Mouse (Mus musculus): ENCODE data around the gene Ttll11.

Gene Ttll11

GRCm38 (mm10) chr2:35825157-35825556 is 154.6 kb downstream of the Ttll11 start:
- DNase-seq (ENCODE audit: low spot score): no peak

GRCm38 (mm10) chr2:35823589-35823988 is 156.1 kb downstream of the Ttll11 start:
- DNase-seq (ENCODE audit: low spot score): no peak

DNA sequence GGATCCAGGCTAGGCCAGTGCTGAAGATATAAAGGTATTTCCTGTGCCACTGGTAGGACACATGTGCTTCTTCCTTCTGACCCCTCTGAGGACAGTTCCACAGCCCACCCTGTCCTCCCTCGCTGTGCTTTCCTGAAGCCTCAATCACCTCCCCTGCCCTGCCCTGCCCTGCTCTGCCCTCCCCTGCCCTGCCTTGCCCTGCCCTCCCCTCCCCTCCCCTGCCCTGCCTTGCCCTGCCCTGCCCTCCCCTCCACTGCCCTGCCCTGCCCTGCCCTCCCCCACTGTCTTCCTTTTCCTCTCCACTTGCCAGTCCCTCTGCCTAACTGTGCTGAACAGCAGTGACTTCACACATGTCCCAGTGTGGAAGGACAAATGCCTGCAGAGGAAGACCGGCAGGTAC is 160.8 kb downstream of the Ttll11 start:
- no peak for DNase-seq (ENCODE audit: low spot score)

DNA sequence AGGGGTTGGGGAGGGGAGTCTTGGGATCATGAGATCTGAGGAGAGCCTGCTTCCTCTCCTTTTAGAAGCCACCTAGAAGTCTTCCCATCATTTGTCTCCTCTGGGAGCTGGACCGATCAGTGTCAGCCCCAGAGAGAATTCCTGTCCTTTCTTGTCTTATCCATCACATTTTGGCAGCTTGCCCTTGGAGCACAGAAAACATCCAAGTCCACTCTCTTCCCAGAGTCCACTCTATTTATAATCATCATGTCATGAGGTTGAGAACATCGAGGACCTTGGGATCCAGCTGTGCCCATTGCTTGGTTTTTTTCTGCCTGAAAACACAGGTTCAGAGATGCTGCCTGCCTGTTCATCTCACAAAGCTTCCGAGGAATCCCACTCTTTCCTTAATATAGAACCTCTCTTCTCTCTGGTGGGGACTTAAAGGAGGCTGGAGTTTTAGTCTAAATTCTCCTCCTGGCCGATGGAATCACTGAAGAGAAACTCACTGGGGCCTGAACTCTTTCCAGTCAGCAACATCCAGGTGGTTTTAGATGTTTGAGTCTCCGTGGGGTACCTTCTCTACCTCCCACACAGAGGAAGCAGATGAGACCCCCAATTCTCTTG is 163.6 kb downstream of the Ttll11 start:
- peak; percentile 64 for DNase-seq (ENCODE audit: low spot score)

- no peak for DNase-seq (ENCODE audit: low spot score)
Measured at GRCm38 (mm10) chr2:35812561-35812933, 167.2 kb downstream of the Ttll11 start.

- peak; percentile 55 for DNase-seq (ENCODE audit: low spot score)
Measured at GRCm38 (mm10) chr2:35811801-35812560, 167.7 kb downstream of the Ttll11 start.

DNA sequence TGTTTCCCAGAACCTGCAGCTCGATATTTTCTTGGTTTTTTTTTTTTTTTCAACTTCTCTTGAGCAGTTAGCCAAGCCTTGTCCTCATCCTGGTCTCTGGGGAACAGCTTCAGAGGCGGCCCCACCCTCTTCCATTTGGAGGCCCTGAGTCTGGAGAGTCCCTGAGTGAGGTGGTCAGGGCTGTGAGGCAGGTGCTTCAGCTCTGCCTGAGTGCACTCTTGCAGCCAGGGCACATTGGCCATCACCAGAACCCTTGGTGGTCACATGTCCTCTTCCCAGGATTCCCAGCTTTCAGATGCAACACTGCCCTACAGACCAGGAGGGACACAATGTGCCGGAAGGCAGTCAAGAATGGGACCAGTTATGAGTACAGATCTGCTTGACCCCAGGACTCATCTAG is 169.7 kb downstream of the Ttll11 start:
- DNase-seq (ENCODE audit: low spot score): no peak

DNA sequence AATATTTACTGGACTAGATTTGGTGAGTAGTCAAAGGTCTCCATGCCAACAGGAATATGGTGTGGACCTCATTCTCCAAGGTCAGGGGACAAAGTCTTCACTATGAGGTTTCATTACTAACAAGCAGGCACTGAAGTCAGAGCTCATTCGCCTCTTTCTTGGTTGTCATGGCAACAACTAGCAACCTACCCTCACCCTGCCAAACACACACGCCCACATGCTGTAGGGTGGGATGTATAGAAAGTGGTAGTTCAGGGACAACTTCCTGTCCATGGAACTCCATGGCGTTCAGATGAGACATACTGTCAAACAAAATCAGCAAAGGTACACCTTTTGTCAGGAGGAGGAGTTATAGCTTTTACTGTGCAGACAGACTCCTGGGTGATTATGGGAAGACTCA is 170.6 kb downstream of the Ttll11 start:
- no peak for DNase-seq (ENCODE audit: low spot score)

DNA sequence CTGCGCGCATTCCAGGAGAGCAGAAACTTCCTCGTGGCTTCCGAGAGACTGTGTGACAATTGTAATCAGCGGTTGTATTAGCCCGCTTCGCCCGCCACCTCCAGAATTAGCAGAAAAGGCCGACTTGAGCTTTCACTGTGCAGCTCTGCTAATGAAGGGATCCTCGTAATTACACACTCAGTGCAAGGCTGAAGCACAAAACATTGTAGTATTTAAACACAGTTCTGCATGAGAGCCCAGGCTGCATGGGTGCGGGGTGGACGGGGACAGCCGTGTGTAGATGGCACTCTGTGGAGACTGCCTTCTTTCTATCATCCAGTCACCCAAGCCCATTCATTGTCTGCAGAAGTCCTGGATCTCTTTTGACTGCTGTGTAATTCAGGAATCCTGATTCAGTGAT is 173.8 kb downstream of the Ttll11 start:
- DNase-seq (ENCODE audit: low spot score): no peak

GRCm38 (mm10) chr2:35803095-35803494 is 176.6 kb downstream of the Ttll11 start:
- no peak for DNase-seq (ENCODE audit: low spot score)

DNA sequence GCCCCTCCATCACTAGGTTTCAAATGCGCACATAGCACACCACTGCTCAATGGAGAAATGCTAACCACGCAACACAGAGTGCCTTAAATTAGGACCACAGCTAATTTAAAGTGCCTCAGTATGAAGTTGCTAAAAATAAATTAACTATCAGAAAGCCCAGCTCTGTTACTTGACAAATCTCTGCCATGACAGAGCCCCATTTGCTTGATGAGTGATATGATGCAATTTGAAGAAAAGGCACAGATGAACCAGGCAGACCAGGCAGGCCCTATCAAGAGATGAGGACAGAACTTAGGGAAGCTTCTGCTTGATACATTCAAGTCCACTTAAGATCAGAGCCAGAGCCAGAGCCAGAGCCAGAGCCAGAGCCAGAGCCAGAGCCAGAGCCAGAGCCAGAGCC is 178.0 kb downstream of the Ttll11 start:
- DNase-seq (ENCODE audit: low spot score): no peak

DNA sequence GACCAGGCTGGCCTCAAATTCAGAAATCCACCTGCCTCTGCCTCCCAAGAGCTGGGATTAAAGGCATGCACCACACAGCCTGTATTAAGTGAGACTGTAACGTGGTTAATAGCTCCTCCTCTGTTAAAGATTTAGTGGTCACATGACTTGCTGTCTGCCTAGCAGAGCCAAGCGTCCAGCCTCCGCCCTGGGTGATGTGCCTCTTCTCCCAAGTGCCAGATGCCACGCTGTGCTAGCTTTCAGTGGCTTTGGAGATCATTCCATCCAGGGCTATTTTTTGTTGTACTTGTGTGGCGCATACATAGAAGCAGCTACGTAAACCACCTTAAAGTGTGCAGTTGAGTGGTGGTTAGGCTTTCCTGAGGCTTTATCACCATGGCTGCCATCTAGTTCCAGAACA is 180.6 kb downstream of the Ttll11 start:
- no peak for DNase-seq (ENCODE audit: low spot score)

GRCm38 (mm10) chr2:35797998-35798397 is 181.7 kb downstream of the Ttll11 start:
- DNase-seq (ENCODE audit: low spot score): no peak

DNA sequence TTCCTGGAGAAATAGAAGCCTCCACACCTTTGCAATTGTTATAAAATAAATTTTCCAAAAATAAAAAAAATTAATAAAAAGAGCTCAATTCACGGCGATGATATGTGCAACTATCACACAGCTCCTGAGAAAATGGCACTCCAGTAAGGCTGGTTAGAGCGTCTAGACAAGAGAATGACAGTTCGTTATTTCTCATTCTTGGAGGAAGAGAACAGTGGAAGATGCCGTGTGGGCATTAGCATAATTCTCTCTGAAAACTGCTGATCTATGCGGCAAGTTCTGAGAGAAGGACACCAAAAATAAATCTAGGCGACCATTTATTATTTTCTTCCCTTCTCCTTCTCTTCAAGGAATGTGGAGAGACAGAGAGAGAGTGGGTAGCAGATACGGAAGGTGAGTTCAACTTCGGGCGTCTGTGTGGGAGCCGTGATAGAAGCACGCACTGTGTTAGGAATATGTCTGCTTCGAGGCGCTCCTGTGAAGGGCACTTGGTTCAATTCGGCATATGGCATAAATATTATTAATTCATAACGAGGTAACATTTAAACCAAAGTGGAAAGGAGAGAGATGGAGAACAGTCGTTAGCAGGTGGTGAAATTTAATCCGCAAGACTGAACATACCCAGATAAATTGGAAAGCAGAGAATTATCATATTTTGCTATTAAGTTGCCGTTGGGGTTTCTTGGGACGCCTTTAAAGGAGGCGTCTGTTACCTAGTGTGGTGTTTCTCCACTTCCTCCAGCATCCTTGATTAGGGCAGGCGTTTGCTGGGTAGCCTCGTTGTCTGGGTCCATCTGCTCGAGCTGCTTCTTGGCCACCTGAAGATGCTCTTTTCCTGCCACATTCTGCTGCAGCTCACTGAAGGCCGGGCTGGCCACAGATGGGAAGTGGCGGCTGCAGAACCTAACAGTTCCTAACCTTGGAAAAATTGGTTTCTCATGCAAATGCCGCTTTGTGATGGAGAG is 190.1 kb downstream of the Ttll11 start:
- DNase-seq (ENCODE audit: low spot score): no peak

- no peak for DNase-seq (ENCODE audit: low spot score)
Measured at GRCm38 (mm10) chr2:35785877-35786276, 193.8 kb downstream of the Ttll11 start.

DNA sequence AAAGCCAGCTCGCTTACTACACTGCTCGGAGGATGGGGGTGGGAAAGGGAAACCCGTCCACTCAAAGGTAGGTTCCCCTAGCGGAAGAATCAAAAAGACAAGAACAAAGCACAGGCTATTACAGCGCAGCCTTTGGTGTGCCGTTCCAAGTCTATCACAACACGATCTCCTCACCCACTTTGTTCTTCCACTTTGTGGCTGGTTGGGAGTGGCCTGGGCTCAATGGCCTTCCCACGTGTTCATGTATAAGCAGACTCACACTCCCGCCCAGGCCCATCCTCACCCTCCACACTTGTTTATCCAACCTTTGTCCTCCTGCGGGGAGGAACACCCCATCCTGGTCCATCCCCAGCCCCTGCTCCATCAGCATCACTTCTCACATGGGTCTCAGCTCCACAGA is 196.3 kb downstream of the Ttll11 start:
- no peak for DNase-seq (ENCODE audit: low spot score)

DNA sequence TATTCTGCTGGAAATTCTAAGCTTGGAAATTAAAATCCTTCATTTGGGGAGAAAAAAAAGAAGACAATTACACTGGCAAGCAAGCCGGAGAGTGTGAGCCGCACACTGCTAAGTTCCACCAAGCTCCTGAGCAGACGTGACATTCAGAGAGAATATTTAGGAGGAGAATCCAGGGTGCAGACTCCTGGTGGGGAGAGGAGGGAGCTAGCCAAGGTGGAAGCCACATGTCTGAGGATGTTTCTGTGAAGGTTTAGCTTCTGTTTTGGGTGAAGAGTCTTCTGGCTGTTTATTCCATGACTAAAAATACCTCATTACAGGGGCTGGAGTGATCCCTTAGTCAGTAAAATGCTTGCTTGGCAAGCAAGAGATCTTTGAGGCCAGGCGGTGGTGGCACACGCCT is 200.4 kb downstream of the Ttll11 start:
- no peak for DNase-seq (ENCODE audit: low spot score)

- no peak for DNase-seq (ENCODE audit: low spot score)
Measured at GRCm38 (mm10) chr2:35776935-35777334, 202.8 kb downstream of the Ttll11 start.

- DNase-seq (ENCODE audit: low spot score): no peak
Measured at GRCm38 (mm10) chr2:35775651-35776055, 204.1 kb downstream of the Ttll11 start.

GRCm38 (mm10) chr2:35770541-35770940 is 209.2 kb downstream of the Ttll11 start:
- DNase-seq (ENCODE audit: low spot score): no peak

DNA sequence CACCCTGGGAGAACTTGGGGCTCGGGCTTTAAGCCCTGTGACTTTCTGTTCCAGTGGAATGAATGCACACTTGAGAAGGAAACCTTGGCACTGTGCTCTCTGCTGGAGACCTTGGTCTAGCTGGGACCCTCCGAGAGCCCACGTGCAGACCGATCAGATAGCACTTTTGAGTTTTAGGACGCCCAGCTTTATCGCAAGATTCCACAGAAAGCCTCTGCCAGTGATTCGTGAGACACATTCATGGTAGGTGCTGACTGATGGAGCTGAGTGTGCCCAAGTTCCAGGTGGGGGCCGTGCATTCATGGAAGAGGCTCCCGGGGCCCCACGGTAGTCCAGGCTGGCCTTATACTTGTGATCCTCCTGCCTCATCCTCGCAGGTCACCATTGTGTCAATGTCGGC is 210.3 kb downstream of the Ttll11 start:
- no peak for DNase-seq (ENCODE audit: low spot score)

- no peak for DNase-seq (ENCODE audit: low spot score)
Measured at GRCm38 (mm10) chr2:35768538-35769238, 211.0 kb downstream of the Ttll11 start.

All from testis, postnatal 10 days (tissue).